Mouse (Mus musculus): Measurements from ENCODE around the gene Gm17416.

Gene Gm17416

DNA sequence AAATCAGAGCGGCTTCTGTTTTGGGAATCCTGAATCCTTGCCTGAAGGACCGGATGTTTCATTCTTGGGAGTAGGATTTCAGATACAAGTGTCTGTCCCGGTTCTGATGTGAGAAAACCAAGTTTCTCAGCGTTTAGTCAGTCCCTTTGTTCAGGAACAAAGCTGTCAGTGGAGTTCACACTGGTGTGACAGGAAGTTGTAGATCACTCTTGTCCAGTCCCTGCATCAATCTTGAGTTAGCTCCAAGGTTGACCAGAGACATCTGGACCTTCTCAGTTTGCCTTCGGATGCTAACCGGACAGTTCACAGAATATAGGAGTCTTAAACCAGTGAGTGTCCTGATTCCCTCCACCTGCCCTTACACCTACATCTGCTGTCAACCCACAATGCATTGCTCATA lies 38.6 kb downstream of the Gm17416 start:
- no peak for DNase-seq

DNA sequence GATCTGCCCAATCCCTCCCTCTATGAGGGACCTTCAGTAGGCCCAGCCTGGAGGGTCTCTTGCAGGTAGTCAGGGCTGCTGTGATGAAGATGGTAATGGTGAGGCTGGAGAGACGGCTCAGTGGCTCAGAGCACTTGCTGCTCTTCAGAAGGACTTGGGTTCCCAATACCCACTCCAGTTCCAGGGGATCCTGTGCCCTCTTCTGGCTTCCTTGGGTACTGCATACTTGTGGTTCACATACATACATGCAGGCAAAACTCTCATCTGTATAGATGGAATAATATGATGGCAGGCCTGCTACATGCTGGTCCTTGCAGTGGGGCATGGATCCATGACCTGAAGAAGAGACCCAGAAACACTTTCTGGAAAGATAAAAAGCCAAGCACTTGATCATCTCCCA lies 39.6 kb downstream of the Gm17416 start:
- DNase-seq: no peak

DNA sequence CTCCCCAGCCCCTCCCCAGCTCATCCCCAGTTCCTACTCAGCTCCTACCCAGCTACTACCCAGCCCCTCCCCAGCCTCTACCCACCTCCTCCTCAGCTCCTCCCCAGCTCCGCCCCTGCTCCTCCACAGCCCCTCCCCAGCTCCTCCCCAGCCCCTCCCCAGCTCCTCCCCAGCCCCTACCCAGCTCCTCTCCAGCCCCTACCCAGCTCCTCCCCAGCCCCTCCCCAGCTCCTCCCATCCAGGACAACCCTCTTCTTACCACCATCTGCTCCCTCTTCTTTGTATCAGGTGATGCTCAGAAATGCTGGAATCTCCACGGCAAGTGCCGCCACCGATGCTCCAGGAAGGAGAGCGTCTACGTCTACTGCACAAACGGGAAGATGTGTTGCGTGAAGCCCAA lies 43.1 kb downstream of the Gm17416 start:
- no peak for DNase-seq

DNA sequence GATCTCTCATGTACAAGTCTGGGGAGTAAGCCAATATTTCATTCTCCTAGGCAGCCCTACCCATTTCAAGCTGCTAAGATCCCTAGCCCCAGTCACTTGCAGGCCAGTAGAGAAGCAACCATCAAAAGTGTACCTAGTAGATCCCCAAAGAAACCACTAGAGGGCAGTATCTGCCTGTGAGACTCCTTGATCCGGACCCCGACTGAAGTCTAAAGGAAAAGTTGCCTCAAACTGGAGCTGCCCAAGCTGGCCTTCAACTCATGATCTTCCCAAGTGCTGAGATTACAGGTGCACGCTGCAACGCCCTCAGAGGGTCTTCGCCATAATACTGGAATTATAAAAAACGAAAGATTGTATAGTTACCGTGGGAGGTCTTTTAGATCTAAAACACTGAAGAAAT lies 46.4 kb downstream of the Gm17416 start:
- DNase-seq: peak; percentile 60

DNA sequence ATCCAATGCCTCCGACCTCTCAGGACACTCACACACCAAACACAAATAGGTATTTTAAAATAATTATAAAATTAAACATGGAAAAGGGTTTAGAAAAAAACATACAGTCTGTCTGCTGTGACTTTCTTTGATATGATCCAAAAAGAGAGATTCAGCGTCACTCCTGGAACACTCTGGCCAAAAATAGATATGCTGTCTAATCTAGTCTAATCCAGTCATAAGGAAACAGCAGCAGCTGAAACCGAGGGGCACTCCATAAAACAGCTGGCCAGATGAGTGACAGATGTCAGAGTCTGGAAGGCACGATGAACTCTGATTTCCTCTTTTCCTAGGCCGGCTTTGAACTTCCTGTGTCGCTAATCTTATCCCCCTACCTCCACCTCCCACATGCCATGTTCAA lies 47.3 kb downstream of the Gm17416 start:
- DNase-seq: no peak

DNA sequence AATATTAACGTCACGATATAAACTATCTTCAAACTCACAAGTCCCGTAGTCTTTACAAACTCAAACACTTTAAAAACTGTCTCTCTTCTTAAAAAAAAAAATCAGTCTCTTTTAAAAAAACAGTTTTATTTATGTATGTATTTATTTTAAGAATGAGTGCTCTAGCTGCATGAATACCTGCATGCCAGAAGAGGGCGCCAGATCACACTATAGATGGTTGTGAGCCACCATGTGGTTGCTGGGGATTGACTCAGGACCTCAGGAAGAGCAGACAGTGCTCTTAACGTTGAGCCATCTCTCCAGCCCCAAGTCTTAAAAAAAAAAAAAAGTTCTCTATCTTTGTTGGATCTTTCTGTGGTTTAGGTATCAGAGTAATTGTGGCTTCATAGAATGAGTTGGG lies 48.2 kb downstream of the Gm17416 start:
- no peak for DNase-seq
